Mouse (Mus musculus) T-helper 1 cell (primary cell): ENCODE measurements around the gene Gpr21.
"Not testable (repeated sequence)": the region's sequence is repeated elsewhere in the genome, so short reads cannot be mapped to it uniquely, and the experiment has no call there.

Source experiments
- in situ Hi-C: fragments of 300-600 bp; cut with MboI, MseI; formaldehyde crosslinking; loops from one replicate; pipeline ENCODE4 v1.15.1; 2025; ENCODE audit warnings: high pct_unique_total_duplicates

The Gpr21 gene

GRCm38 (mm10) chr2:37516030-37516710, at the start of gene Gpr21:
Gene Gpr21, plus strand, starts transcription at chr2:37516332.
- in situ Hi-C loops = no loop called here

- in situ Hi-C loops = loop anchor here (5.0 kb wide), 1 partner anchor 87 kb away; no protein-coding TSS in a partner anchor
These were observed 36.6 kb upstream of the Gpr21 start for GRCm38 (mm10) chr2:37479559-37479958.

- in situ Hi-C loops = no loop called here
These were observed 36.1 kb upstream of the Gpr21 start for GRCm38 (mm10) chr2:37480039-37480438.

GRCm38 (mm10) chr2:37484165-37484564, 32.0 kb upstream of the Gpr21 start:
- in situ Hi-C loops = no loop called here

- in situ Hi-C loops = no loop called here
These were observed 30.8 kb upstream of the Gpr21 start for GRCm38 (mm10) chr2:37485370-37485769.

GRCm38 (mm10) chr2:37486408-37486807, 29.7 kb upstream of the Gpr21 start:
- in situ Hi-C loops = no loop called here

- in situ Hi-C loops = no loop called here
These were observed 27.2 kb upstream of the Gpr21 start for GRCm38 (mm10) chr2:37488956-37489355.

- in situ Hi-C loops = no loop called here
These were observed 18.8 kb upstream of the Gpr21 start for GRCm38 (mm10) chr2:37497321-37497720.

- in situ Hi-C loops = not testable (repeated sequence)
These were observed 10.3 kb upstream of the Gpr21 start for GRCm38 (mm10) chr2:37505856-37506255.

GRCm38 (mm10) chr2:37511134-37511901, 4.8 kb upstream of the Gpr21 start:
- in situ Hi-C loops = no loop called here

- in situ Hi-C loops = no loop called here
These were observed 860 bp downstream of the Gpr21 start for GRCm38 (mm10) chr2:37516922-37517462.

GRCm38 (mm10) chr2:37518561-37519285, 2.6 kb downstream of the Gpr21 start:
- in situ Hi-C loops = no loop called here

- in situ Hi-C loops = no loop called here
These were observed 3.1 kb downstream of the Gpr21 start for GRCm38 (mm10) chr2:37519286-37519640.

- in situ Hi-C loops = no loop called here
These were observed 11.5 kb downstream of the Gpr21 start for GRCm38 (mm10) chr2:37527587-37527986.

- in situ Hi-C loops = no loop called here
These were observed 13.3 kb downstream of the Gpr21 start for GRCm38 (mm10) chr2:37529397-37529796.

- in situ Hi-C loops = no loop called here
These were observed 14.6 kb downstream of the Gpr21 start for GRCm38 (mm10) chr2:37530766-37531165.

- in situ Hi-C loops = no loop called here
These were observed 15.5 kb downstream of the Gpr21 start for GRCm38 (mm10) chr2:37531639-37532038.

- in situ Hi-C loops = no loop called here
These were observed 33.3 kb downstream of the Gpr21 start for GRCm38 (mm10) chr2:37549346-37550012.

GRCm38 (mm10) chr2:37556366-37556765, 40.2 kb downstream of the Gpr21 start:
- in situ Hi-C loops = no loop called here

- in situ Hi-C loops = loop anchor here (10.0 kb wide), 1 partner anchor 209 kb away; the partner anchor contains the start of gene Crb2
These were observed 49.4 kb downstream of the Gpr21 start for GRCm38 (mm10) chr2:37565579-37565978.

GRCm38 (mm10) chr2:37566035-37566434, 49.9 kb downstream of the Gpr21 start:
- in situ Hi-C loops = loop anchor here (10.0 kb wide), 1 partner anchor 209 kb away; the partner anchor contains the start of gene Crb2
